Mouse (Mus musculus): Measurements from ENCODE around the gene Oxld1.
"Not testable (repeated sequence)": the region's sequence is repeated elsewhere in the genome, so short reads cannot be mapped to it uniquely, and the experiment has no call there.

Gene Oxld1

GRCm38 (mm10) chr11:120422651-120423568, 35.0 kb downstream of the Oxld1 start:
- DNase-seq = peak; percentile 20

GRCm38 (mm10) chr11:120418592-120418991, 39.3 kb downstream of the Oxld1 start:
- no peak for DNase-seq

- DNase-seq = no peak
Measured at GRCm38 (mm10) chr11:120417852-120418251, 40.0 kb downstream of the Oxld1 start.

GRCm38 (mm10) chr11:120413621-120414020, 44.2 kb downstream of the Oxld1 start:
- not testable (repeated sequence) for DNase-seq

All from kidney, postnatal 10 days (tissue).